Mouse (Mus musculus) lung, adult 18-20 months (tissue): ENCODE measurements at regions not wholly inside any gene's neighbourhood (a gene's known extent, or its start where the extent isn't known, plus 50 kb on each side); places are given as distances from the start of the nearest gene placed in this dataset.

Experiments
- DNase-seq, 2 experiments: peaks; one replicate each; pipeline ENCODE4 v3.0.0; 2022; ENCODE audit warnings: mixed read lengths in 2 of 2

- no peak for DNase-seq
These were observed 153.0 kb upstream of the Tgfbr2 start for GRCm38 (mm10) chr9:116328201-116328600.

GRCm38 (mm10) chr9:116327080-116327479 lies 151.9 kb upstream of the Tgfbr2 start:
- no peak for DNase-seq

DNA sequence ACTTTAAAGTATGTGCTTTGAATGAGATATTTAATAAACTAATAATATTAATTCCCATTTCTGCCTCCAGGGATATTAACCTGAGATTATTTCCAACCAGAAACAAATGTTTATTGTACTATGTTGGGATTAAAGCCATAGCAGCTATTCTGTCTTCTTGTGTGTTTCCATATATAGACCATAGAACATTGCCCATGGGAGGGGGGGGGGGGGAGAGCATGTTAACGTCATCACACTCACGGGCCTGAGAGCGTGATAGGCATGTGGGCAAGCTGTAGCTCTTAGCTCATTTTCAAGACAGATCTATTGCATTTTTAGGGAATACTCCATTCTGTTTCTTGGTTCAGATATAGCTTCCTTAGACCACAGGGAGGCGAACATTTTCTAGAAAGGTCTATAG lies 149.8 kb upstream of the Tgfbr2 start:
- no peak for DNase-seq

DNA sequence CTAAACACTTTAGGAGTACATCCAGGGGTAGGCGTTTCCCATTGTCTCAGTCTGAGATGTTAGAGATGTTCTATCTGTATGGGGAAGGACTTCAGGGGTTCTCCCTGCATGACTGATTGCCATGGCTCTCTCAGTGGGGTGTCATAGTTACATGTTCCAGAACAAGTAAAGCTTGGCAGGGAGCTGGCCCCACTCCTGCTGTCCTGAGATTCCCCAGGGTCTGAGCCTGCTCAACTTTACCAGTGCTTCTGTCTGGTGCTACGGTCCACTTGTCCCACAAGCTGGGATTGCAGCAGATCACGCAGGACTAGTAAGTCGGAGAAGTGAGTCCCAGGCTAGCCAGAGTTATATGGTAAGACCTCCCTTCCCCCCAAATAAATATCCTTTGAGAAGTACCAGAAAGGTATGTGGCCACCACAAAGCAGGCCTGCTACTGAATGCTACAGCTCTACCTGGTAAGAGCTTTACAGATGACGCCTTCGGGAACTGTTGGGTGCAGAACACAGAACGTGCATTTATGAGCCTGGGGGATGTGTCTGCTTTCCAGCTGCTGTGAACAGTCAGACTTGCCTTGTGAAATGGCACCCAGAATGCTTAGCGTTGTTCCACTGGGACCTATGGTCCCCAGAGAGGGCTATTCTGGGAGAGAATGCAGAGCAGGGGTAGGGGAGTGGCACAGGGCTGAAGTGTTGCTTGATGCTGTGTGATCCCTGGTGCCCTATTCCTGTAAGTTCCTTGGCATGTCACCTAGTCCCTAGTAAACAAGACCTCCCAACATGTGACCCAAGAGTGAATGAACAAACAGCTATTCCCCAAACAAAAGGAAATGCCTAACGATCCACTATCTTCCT lies 148.9 kb upstream of the Tgfbr2 start:
- DNase-seq: peak; percentile 58 to 65

GRCm38 (mm10) chr9:116321908-116322307 lies 146.7 kb upstream of the Tgfbr2 start:
- no peak for DNase-seq

- no peak for DNase-seq
These were observed 144.3 kb upstream of the Tgfbr2 start for GRCm38 (mm10) chr9:116319421-116319820.

- no peak for DNase-seq
These were observed 141.5 kb upstream of the Tgfbr2 start for GRCm38 (mm10) chr9:116316582-116317095.

DNA sequence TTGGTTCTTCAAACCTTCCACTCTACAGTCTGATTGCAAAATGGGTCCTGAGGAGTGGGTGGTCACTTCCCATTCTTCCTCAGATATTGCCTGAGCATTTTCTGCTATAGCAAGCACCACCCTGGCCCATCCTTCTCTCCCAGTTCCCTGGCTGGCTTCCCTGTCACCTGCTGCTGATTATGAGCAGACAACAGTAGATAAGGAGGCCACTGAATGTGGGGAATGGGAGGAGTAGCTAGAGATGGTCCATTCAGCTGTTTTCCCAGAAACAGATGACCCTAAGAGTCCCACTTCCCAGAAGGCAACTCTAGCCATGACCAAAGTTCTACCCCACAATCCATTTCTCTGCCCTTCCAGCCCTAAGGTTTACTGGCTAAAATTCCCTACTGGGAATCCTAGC lies 139.6 kb upstream of the Tgfbr2 start:
- peak in 1 of 2 experiments; percentile 23 for DNase-seq

DNA sequence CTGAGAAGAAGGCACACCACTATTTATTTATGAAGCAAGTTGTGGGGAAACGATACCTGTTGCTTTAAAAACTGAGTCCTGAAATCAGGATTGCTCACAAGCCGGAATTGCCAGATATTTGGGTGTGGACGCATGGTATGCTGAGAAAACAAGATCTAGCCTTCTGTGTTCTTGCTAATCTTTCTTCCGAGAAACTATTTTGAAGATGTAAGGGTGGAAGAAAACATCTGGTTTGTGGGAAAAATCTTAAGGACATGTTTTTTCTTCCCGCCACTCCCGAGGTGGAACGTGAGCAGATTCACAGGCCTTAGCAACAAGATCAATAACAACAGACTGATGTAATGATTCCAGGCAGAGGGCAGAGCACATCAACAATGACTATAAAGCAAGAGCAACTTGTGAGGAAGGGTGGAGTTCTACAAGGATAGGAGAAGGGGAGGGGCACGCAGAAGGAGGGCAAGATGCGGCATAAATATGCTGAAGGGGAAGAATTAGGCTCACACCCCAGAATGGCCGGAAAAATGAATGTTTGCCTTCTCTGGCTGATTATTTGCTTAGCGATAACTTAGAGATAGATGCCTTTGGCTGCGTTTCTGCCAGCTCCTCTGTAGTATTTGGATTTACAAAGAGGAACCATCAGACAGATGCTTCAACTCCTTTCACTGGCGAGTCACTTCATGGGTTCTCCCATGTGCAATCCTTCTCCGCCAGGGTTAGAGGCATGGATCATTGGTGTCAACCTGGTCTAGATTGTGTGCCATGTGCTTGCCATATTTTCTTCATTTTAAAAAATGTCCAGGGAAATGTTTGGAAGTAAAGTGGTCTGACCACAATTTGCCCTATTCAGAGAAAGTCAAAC lies 139.0 kb upstream of the Tgfbr2 start:
- peak; percentile 44 to 60 for DNase-seq

DNA sequence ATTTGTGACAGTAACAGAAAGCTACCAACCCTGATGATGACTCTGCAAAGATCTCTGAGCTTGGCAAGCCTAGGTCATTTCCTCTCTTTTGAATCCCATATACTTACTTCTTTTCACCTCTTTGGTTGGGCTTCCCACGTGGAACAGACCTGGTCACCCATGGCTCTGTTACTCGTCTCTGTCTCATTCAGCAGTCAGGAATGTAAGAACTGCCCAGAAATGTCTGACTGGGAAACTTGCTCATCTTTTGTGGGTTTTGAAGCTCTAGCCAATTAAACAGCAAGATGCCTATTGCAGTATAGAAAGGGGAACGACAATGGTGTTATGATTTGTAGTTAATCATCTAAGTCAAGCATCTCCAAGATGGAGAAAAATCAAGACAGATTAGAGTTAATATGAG lies 136.2 kb upstream of the Tgfbr2 start:
- no peak for DNase-seq

DNA sequence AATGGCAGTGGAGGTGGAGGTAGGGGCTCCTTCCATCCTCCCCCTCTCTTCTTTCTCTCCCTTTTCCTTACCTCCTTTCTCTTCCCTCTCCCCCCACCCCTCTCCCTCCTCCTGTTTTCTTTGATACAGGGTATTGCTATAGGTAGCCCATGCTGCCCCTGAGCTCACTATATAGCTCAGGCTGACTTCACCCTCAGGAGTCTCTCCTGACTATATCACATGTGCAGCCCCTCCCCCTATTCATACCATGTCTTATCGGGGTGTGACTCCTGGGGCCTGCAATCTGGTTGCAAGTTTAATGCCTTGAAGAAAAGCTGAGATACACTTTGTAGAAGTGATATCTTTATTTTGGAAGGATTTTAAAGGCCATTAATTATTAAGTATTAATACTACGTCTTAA lies 126.4 kb upstream of the Tgfbr2 start:
- DNase-seq: no peak

- no peak for DNase-seq
These were observed 123.6 kb upstream of the Tgfbr2 start for GRCm38 (mm10) chr9:116298791-116299190.

- no peak for DNase-seq
These were observed 121.2 kb upstream of the Tgfbr2 start for GRCm38 (mm10) chr9:116296349-116296748.

- DNase-seq: peak in 1 of 2 experiments; percentile 47
These were observed 118.9 kb upstream of the Tgfbr2 start for GRCm38 (mm10) chr9:116294073-116294472.

DNA sequence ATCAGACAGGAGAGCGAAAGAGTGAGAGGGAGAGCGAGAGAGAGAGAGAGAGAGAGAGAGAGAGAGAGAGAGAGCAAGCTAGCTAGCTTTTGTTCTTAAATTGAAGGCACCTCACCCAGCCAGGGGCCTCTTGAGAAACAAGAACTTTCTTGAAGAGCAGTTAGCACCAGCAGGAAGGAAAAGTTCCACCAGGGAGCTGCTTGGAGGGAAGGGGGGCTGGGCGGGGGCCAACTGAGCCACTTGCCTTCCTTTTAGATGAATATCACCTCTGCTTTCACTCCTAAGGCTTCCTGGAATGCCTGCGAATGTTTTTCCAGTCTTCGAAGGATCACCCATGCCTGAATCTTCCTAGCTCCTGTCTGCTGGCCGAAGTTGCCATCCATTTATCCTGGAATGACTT lies 118.0 kb upstream of the Tgfbr2 start:
- DNase-seq: peak; percentile 24 to 49

- DNase-seq: no peak
These were observed 116.5 kb upstream of the Tgfbr2 start for GRCm38 (mm10) chr9:116291624-116292023.

- DNase-seq: no peak
These were observed 115.7 kb upstream of the Tgfbr2 start for GRCm38 (mm10) chr9:116290896-116291295.

DNA sequence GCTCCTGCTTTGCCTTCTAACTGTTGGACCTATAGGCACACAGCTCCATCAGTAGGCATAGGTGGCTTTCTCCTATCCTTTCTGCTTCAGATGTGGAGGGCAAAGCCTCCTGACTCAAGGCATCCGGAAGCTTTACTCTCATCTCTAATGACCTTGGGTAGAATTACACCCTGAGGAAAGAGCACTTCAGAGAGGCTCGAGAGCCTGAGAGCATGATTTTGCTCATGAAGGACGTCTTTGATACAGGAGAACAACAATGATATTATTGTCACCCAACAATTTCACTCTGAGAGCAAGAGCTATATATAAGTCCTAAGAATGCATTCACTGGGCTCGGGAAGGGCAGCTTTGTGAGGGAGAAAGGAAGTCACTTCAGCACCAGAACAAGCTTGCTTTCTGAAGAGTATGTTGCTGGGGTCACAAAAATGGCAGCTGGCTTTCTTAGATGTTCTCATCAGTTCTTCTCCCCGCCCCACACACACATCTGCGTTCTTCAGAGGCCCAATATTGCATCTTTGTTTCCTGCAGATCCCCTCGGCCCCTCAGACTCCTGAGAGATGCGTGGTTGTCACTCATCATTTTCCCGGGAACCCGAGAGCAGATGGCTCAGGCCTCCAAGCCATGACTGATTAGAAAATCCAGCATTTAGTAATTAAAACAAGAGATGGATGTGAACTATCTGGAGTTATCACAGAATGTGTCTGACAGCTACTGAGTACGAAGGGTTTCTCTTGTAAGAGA lies 110.7 kb upstream of the Tgfbr2 start:
- DNase-seq: peak in 1 of 2 experiments; percentile 21

- DNase-seq: no peak
These were observed 108.8 kb upstream of the Tgfbr2 start for GRCm38 (mm10) chr9:116283790-116284526.

DNA sequence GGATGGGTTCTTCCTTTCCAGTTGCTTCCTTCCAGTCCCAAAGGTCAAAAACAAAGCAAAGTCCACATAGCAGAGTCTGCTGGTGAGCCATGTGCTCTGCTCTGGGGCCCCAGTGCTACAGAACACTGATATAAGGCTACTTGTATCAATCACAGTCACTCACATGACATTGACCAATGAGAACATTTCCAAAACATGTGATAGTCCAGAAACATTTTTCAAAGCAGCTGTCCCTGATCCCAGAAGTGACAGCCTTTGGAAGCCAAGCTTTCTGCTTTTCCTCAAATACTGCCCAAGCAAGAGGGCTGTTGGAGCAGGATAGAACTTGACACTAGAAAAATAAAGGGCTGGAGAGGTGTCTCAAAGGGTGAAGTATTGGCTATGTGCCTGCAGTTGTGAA lies 106.5 kb upstream of the Tgfbr2 start:
- peak; percentile 29 to 55 for DNase-seq

- no peak for DNase-seq
These were observed 105.0 kb upstream of the Tgfbr2 start for GRCm38 (mm10) chr9:116280146-116280545.

DNA sequence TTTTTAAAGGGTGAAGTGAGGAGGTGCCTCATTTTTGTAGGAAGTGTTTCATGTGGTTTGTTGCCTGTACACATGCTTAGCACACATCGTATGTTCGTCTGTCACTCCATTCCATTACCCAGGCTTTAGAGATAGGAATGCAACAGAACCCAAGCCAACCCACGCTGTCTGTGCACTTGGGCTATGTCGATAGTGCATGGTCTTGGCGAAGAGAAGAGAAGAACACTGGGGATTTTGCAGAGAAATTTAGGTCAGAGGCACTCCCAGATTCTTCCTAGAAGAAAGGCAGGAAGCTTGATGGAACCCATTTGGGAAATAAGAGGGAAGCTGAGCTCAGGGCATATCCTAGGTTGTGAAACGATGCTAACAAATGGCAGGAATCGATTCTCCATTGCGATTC lies 103.7 kb upstream of the Tgfbr2 start:
- no peak for DNase-seq
